Mouse (Mus musculus): Measurements from ENCODE around the gene Cd320. TPM values are rescaled to one million over a fixed set of nuclear protein-coding genes. Genes with fewer than 3 reads are reported as not detected.

The Cd320 gene
- polyA plus RNA-seq (2012; rRNA removed) = 30.0 and 33.0 TPM in 2 replicates

DNA sequence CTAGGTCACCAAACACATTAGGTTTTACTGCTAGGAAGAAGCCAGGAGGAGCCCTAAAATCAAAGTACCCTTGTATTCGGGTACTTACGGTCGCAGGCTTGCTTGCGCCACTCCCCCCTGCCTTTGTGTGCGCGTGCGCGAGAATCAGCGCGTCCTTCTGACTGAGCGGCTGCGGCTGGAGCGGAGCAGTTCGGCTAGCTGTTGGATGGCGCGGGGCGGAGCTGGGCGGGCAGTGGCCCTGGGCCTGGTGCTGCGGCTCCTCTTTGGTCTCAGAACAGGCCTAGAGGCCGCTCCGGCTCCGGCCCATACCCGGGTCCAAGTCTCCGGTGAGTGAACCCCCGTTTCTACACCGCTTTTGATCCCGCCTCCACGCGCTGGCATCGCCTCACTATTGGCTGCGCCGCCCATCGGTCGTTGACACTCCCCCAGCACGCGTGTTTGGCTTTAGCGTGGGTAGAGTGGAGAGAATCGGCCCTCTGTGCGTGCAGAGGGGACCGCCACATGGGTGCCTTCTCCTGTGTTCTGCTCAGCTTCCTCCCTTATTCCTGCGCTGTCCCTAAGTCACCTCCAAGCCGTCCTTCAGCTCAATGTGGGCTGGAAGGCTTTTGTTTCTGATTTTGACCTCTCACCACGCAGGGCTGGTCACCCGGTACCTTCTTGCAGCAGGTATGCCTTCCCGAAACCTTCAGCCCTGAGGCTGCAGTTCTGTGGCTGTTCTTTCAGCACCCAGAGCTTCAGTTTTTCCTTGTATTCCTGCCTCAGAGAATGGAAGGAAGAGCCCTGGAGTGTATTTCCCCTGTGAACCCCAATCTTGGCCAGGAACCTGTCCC lies at the start of gene Cd320:
TSS of gene Cd320 (plus strand) at position 126 of the 830 bp plus-strand sequence.
- no peak within 1 kb of the TSS for H3K27ac ChIP-seq (ENCODE audit: insufficient read depth, low read length)
- peaks cover 5% of the 10 kb centered on the region; the same call in 1 of the 2 replicates for H3K4me1 ChIP-seq (ENCODE audit: control insufficient read depth, insufficient read depth, low read length)
- peak within 1 kb of the TSS; percentile 91 for H3K4me3 ChIP-seq (ENCODE audit: insufficient read depth, low read length)
- peak; percentile 77; the same call in 1 of the 2 replicates for TF ChIP-seq POLR2A (IDR thresholded peaks at IDR 0.05; ENCODE audit: extremely low read depth, insufficient read depth, low read length)
- no peak for TF ChIP-seq CTCF (IDR thresholded peaks at IDR 0.05; ENCODE audit: extremely low read depth, insufficient read depth, low read length)

- Histone ChIP-seq H3K4me3 (ENCODE audit: insufficient read depth, low read length) (no peak overlapping the region), H3K4me1 (ENCODE audit: control insufficient read depth, insufficient read depth, low read length) (no peaks in the 10 kb centered on the region), H3K27ac (ENCODE audit: insufficient read depth, low read length) (no peak overlapping the region)
- 0 out of 2 replicates have a peak, but pooled peaks have one; percentile 21 for TF ChIP-seq CTCF (IDR thresholded peaks at IDR 0.05; ENCODE audit: extremely low read depth, insufficient read depth, low read length)
- TF ChIP-seq POLR2A (IDR thresholded peaks at IDR 0.05; ENCODE audit: extremely low read depth, insufficient read depth, low read length) = no peak
These were observed 44.6 kb upstream of the Cd320 start for GRCm38 (mm10) chr17:33798306-33798705.

GRCm38 (mm10) chr17:33799277-33799676 lies 43.6 kb upstream of the Cd320 start:
- Histone ChIP-seq H3K4me1 (ENCODE audit: control insufficient read depth, insufficient read depth, low read length) (no peaks in the 10 kb centered on the region), H3K4me3 (ENCODE audit: insufficient read depth, low read length) (no peak overlapping the region), H3K27ac (ENCODE audit: insufficient read depth, low read length) (no peak overlapping the region)
- no peak for TF ChIP-seq POLR2A (IDR thresholded peaks at IDR 0.05; ENCODE audit: extremely low read depth, insufficient read depth, low read length)
- no peak for TF ChIP-seq CTCF (IDR thresholded peaks at IDR 0.05; ENCODE audit: extremely low read depth, insufficient read depth, low read length)

- Histone ChIP-seq H3K27ac (ENCODE audit: insufficient read depth, low read length) (no peak overlapping the region), H3K4me3 (ENCODE audit: insufficient read depth, low read length) (no peak overlapping the region), H3K4me1 (ENCODE audit: control insufficient read depth, insufficient read depth, low read length) (no peaks in the 10 kb centered on the region)
- no peak; the same call in 1 of the 2 replicates for TF ChIP-seq CTCF (IDR thresholded peaks at IDR 0.05; ENCODE audit: extremely low read depth, insufficient read depth, low read length)
These were observed 40.7 kb upstream of the Cd320 start for GRCm38 (mm10) chr17:33802221-33802620.

- Histone ChIP-seq H3K4me1 (ENCODE audit: control insufficient read depth, insufficient read depth, low read length) (no peaks in the 10 kb centered on the region), H3K27ac (ENCODE audit: insufficient read depth, low read length) (no peak overlapping the region), H3K4me3 (ENCODE audit: insufficient read depth, low read length) (no peak overlapping the region)
- TF ChIP-seq POLR2A (IDR thresholded peaks at IDR 0.05; ENCODE audit: extremely low read depth, insufficient read depth, low read length) (no peak), CTCF (IDR thresholded peaks at IDR 0.05; ENCODE audit: extremely low read depth, insufficient read depth, low read length) (no peak)
These were observed 38.7 kb upstream of the Cd320 start for GRCm38 (mm10) chr17:33804205-33804604.

DNA sequence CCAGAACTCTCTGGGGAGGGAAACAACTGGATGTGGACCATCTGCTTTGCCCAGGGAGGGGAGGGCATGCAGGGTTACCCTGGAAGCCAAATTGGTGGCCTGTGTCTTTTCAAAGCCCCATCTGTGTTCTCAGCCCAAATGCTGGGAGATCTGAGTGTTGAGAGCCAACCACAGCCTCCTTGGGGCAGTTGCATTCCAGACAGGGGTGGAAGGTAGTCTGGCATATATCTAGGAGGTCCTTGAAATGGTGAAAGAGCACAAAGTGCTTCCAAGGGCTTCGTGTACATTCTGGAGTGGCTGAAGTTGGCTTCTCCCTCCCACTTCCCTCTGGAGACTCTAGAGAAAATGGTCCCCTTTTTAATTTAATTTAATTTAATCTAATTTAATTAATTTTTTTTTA lies 38.1 kb upstream of the Cd320 start:
- H3K4me1 ChIP-seq (ENCODE audit: control insufficient read depth, insufficient read depth, low read length) = no peaks in the 10 kb centered on the region
- no peak overlapping the region for H3K4me3 ChIP-seq (ENCODE audit: insufficient read depth, low read length)
- TF ChIP-seq CTCF (IDR thresholded peaks at IDR 0.05; ENCODE audit: extremely low read depth, insufficient read depth, low read length) (no peak), POLR2A (IDR thresholded peaks at IDR 0.05; ENCODE audit: extremely low read depth, insufficient read depth, low read length) (no peak)
- no peak overlapping the region for H3K27ac ChIP-seq (ENCODE audit: insufficient read depth, low read length)

GRCm38 (mm10) chr17:33807181-33807888 lies 35.6 kb upstream of the Cd320 start:
- TF ChIP-seq CTCF (IDR thresholded peaks at IDR 0.05; ENCODE audit: extremely low read depth, insufficient read depth, low read length) (no peak), POLR2A (IDR thresholded peaks at IDR 0.05; ENCODE audit: extremely low read depth, insufficient read depth, low read length) (no peak)
- Histone ChIP-seq H3K27ac (ENCODE audit: insufficient read depth, low read length) (no peak overlapping the region), H3K4me3 (ENCODE audit: insufficient read depth, low read length) (no peak overlapping the region), H3K4me1 (ENCODE audit: control insufficient read depth, insufficient read depth, low read length) (no peaks in the 10 kb centered on the region)

- TF ChIP-seq CTCF (IDR thresholded peaks at IDR 0.05; ENCODE audit: extremely low read depth, insufficient read depth, low read length) (no peak), POLR2A (IDR thresholded peaks at IDR 0.05; ENCODE audit: extremely low read depth, insufficient read depth, low read length) (no peak)
- Histone ChIP-seq H3K4me3 (ENCODE audit: insufficient read depth, low read length) (no peak overlapping the region), H3K27ac (ENCODE audit: insufficient read depth, low read length) (no peak overlapping the region), H3K4me1 (ENCODE audit: control insufficient read depth, insufficient read depth, low read length) (no peaks in the 10 kb centered on the region)
These were observed 34.7 kb upstream of the Cd320 start for GRCm38 (mm10) chr17:33808192-33808591.

DNA sequence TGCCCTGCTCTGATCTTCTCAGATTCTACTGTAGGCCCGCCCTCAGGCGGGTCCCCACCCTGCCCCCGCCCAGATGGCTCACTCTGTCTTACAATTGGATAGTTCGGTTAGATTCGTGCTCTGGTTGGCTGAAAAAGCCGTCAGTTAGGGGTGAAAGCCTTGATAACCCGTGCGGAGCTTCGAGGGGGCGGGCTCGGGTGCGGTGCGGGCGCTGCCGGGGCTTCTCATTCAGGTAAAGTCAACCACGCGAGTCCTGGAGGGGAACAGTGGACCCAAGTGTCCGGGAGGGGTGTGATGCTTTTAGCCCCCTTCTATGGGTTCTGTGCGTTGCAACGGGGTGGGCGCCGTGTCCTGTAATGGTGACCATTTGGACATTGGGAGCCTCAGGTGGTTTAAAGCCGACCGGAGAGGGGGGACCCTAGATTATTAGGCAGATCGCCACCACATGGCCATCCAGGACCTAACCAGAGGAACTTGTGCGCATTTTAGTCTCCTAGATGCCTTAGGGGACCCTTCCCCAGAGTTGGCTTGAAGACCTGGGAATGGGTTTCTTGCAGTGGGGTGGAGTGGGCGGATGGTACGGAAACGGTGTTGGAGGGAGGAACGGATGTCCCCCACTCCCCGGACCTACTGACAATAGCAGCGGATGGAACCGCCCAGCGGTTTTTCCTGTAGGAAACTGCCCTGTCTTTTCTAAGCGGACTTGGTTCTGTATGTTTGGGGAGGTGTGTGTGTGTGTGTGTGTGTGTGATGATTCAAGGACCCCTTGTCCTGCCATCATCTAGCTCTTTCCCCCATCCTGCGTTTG lies 32.4 kb upstream of the Cd320 start, which contains the start of gene Kank3:
TSS of gene Kank3 (plus strand) at position 186 of the 808 bp plus-strand sequence.
- TF ChIP-seq CTCF (IDR thresholded peaks at IDR 0.05; ENCODE audit: extremely low read depth, insufficient read depth, low read length) (no peak), POLR2A (IDR thresholded peaks at IDR 0.05; ENCODE audit: extremely low read depth, insufficient read depth, low read length) (peak; percentile 50; the same call in 1 of the 2 replicates)
- Histone ChIP-seq H3K4me1 (ENCODE audit: control insufficient read depth, insufficient read depth, low read length) (no peaks in the 10 kb centered on the region), H3K4me3 (ENCODE audit: insufficient read depth, low read length) (peak within 1 kb of the TSS; percentile 61), H3K27ac (ENCODE audit: insufficient read depth, low read length) (peak within 1 kb of the TSS; percentile 60)

Data from cortical plate, adult 2 months (tissue).